Mouse (Mus musculus): ENCODE results near the gene Gm49384. TPM values are rescaled to one million over a fixed set of nuclear protein-coding genes. Genes with fewer than 3 reads are reported as not detected.
A peak's percentile ranks its signal among the peaks of the same experiment; 100 is the strongest.

Gene Gm49384
- 43.8 and 51.4 TPM in 2 replicates for polyA plus RNA-seq (2016; fragmentation: Nextera tagmentation; extraction: Ambion mirVana)

GRCm38 (mm10) chr12:69204052-69204833, at the start of gene Gm49384:
Gene Gm49384, minus strand, starts transcription at chr12:69204267.
- 81% methylated on average over 16 of the region's 16 CpGs for WGBS
- H3K9me3 ChIP-seq (replicated peaks): no peaks in the 10 kb centered on the region
- peaks cover 88% of the 10 kb centered on the region for H3K36me3 ChIP-seq
- H3K4me3 ChIP-seq: no peak within 1 kb of the TSS
- DNase-seq (ENCODE audit: low spot score): no peak
- no peak within 1 kb of the TSS for H3K27ac ChIP-seq (replicated peaks)
- no peaks in the 10 kb centered on the region for H3K27me3 ChIP-seq (ENCODE audit: low read depth, poor library complexity, severe bottlenecking)
- peaks cover 5% of the 10 kb centered on the region; the same call in 1 of the 2 replicates for H3K4me1 ChIP-seq

GRCm38 (mm10) chr12:69253806-69254205, 49.7 kb upstream of the Gm49384 start:
- Histone ChIP-seq H3K27me3 (ENCODE audit: low read depth, poor library complexity, severe bottlenecking) (no peaks in the 10 kb centered on the region), H3K9me3 (replicated peaks) (no peaks in the 10 kb centered on the region), H3K36me3 (no peaks in the 10 kb centered on the region), H3K4me3 (no peak overlapping the region), H3K4me1 (no peaks in the 10 kb centered on the region; the same call in 1 of the 2 replicates), H3K27ac (replicated peaks) (no peak overlapping the region)
- no peak for DNase-seq (ENCODE audit: low spot score)
- 97% methylated on average over 1 of the region's 1 CpGs for WGBS

DNA sequence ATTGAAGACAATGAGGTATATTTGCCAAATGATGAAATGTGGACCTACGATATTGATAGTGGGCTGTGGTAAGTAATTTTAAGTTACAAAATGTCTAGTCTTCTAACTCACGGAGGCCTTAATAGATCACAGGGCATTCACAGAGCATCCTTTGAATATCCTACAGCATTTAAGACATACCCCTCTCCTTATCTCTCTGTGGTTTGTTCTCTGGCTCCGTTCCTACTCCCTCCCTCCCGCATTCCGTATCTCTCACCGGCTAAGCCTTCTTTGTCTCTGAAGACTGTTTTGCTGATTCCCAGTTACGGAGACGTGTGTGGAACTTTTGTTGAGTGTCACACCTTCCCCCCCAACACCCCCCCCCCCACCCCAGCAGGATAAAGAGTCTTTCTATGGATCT, 46.7 kb upstream of the Gm49384 start:
- H3K9me3 ChIP-seq (replicated peaks): no peaks in the 10 kb centered on the region
- WGBS: 82% methylated on average over 8 of the region's 8 CpGs
- H3K27ac ChIP-seq (replicated peaks): no peak overlapping the region
- no peaks in the 10 kb centered on the region for H3K27me3 ChIP-seq (ENCODE audit: low read depth, poor library complexity, severe bottlenecking)
- no peak for DNase-seq (ENCODE audit: low spot score)
- H3K36me3 ChIP-seq: no peaks in the 10 kb centered on the region
- no peaks in the 10 kb centered on the region; the same call in 1 of the 2 replicates for H3K4me1 ChIP-seq
- H3K4me3 ChIP-seq: no peak overlapping the region

DNA sequence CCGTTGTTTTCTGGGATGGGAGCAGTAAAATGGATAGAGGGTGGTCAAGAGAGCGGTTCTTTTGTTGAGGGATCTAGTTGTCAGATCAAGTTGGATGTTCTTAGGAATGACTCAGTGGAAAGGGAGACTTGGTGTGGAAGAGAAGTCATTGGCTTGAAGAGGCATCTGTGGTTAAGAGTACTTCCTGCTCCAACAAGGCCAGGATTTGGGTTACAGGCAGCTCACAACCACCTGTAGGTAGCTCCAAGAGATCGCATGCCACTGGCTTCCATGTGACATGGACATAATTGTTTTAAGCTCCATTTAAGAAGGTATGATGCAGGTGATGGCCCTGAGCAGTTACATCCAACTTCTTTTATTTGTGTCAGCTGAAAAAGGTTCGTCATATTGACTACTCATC, 45.7 kb upstream of the Gm49384 start:
- no peak for DNase-seq (ENCODE audit: low spot score)
- H3K36me3 ChIP-seq: no peaks in the 10 kb centered on the region
- no peak overlapping the region for H3K4me3 ChIP-seq
- no peaks in the 10 kb centered on the region; the same call in 1 of the 2 replicates for H3K4me1 ChIP-seq
- 89% methylated on average over 4 of the region's 4 CpGs for WGBS
- H3K9me3 ChIP-seq (replicated peaks): no peaks in the 10 kb centered on the region
- H3K27me3 ChIP-seq (ENCODE audit: low read depth, poor library complexity, severe bottlenecking): no peaks in the 10 kb centered on the region
- no peak overlapping the region for H3K27ac ChIP-seq (replicated peaks)

GRCm38 (mm10) chr12:69241771-69242431, 37.8 kb upstream of the Gm49384 start:
- Histone ChIP-seq H3K27me3 (ENCODE audit: low read depth, poor library complexity, severe bottlenecking) (no peaks in the 10 kb centered on the region), H3K4me1 (peaks cover 12% of the 10 kb centered on the region), H3K36me3 (no peaks in the 10 kb centered on the region), H3K9me3 (replicated peaks) (no peaks in the 10 kb centered on the region), H3K4me3 (peak overlapping the region; percentile 67), H3K27ac (replicated peaks) (peak overlapping the region; percentile 89)
- DNase-seq (ENCODE audit: low spot score): peak; percentile 82
- WGBS: under 1% methylated on average over 64 of the region's 64 CpGs

DNA sequence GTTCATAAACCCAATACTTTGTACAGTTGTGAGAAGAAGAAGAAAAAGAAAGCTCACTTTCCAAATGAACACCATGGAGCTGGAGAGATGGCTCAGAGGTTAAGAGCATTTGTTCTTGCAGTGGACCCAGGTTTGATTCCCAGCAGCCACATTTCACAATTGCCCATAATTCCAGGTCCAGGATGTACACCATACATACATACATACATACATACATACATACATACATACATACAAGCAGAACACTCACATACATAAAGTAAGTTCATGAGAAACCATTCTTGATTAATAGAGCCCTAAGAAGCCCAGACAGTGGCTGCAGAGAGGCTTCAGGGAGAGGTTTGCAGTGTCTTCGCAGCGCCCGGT, 37.3 kb upstream of the Gm49384 start:
- H3K27ac ChIP-seq (replicated peaks): peak overlapping the region; percentile 89
- peak overlapping the region; percentile 67 for H3K4me3 ChIP-seq
- H3K9me3 ChIP-seq (replicated peaks): no peaks in the 10 kb centered on the region
- H3K27me3 ChIP-seq (ENCODE audit: low read depth, poor library complexity, severe bottlenecking): no peaks in the 10 kb centered on the region
- 0% methylated on average over 3 of the region's 3 CpGs for WGBS
- H3K4me1 ChIP-seq: peaks cover 12% of the 10 kb centered on the region
- no peak for DNase-seq (ENCODE audit: low spot score)
- no peaks in the 10 kb centered on the region for H3K36me3 ChIP-seq

GRCm38 (mm10) chr12:69240876-69241275, 36.8 kb upstream of the Gm49384 start, which contains the start of gene Klhdc1:
Gene Klhdc1, plus strand, starts transcription at chr12:69241176.
- Histone ChIP-seq H3K36me3 (no peaks in the 10 kb centered on the region), H3K9me3 (replicated peaks) (no peaks in the 10 kb centered on the region), H3K27ac (replicated peaks) (peak within 1 kb of the TSS; percentile 89), H3K4me3 (peak within 1 kb of the TSS; percentile 67), H3K4me1 (peaks cover 12% of the 10 kb centered on the region), H3K27me3 (ENCODE audit: low read depth, poor library complexity, severe bottlenecking) (no peaks in the 10 kb centered on the region)
- 71% methylated on average over 6 of the region's 6 CpGs for WGBS
- no peak for DNase-seq (ENCODE audit: low spot score)

GRCm38 (mm10) chr12:69238284-69238683, 34.2 kb upstream of the Gm49384 start:
- Histone ChIP-seq H3K27ac (replicated peaks) (no peak overlapping the region), H3K9me3 (replicated peaks) (no peaks in the 10 kb centered on the region), H3K4me1 (peaks cover 12% of the 10 kb centered on the region), H3K4me3 (no peak overlapping the region), H3K36me3 (no peaks in the 10 kb centered on the region), H3K27me3 (ENCODE audit: low read depth, poor library complexity, severe bottlenecking) (no peaks in the 10 kb centered on the region)
- no peak for DNase-seq (ENCODE audit: low spot score)
- WGBS: 51% methylated on average over 3 of the region's 3 CpGs

DNA sequence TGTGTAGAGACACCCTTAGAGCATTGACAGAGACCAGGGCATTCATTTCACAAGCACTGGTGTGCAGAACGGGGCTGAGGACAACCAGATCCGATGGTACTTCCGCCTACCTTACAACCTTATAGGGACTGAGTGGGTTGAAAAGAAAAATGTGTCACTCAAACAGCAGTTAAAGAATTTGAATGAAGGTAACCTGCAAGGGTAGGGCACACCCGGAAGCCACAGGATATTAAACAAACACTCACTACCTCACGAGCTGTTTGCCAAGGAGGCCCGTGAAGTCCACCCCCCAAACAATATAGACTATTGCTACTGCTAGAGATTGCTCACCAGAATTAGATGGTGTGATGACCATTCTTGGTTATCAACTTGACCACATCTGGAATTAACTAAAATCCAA, 31.7 kb upstream of the Gm49384 start:
- H3K27ac ChIP-seq (replicated peaks): no peak overlapping the region
- H3K9me3 ChIP-seq (replicated peaks): no peaks in the 10 kb centered on the region
- 91% methylated on average over 6 of the region's 6 CpGs for WGBS
- no peak overlapping the region for H3K4me3 ChIP-seq
- DNase-seq (ENCODE audit: low spot score): no peak
- H3K27me3 ChIP-seq (ENCODE audit: low read depth, poor library complexity, severe bottlenecking): no peaks in the 10 kb centered on the region
- no peaks in the 10 kb centered on the region for H3K36me3 ChIP-seq
- peaks cover 3% of the 10 kb centered on the region for H3K4me1 ChIP-seq

GRCm38 (mm10) chr12:69229251-69229650, 25.2 kb upstream of the Gm49384 start:
- no peak for DNase-seq (ENCODE audit: low spot score)
- Histone ChIP-seq H3K27ac (replicated peaks) (no peak overlapping the region), H3K27me3 (ENCODE audit: low read depth, poor library complexity, severe bottlenecking) (no peaks in the 10 kb centered on the region), H3K4me3 (no peak overlapping the region), H3K9me3 (replicated peaks) (no peaks in the 10 kb centered on the region), H3K36me3 (peaks cover 19% of the 10 kb centered on the region), H3K4me1 (peaks cover 19% of the 10 kb centered on the region)
- 64% methylated on average over 2 of the region's 2 CpGs for WGBS

- Histone ChIP-seq H3K36me3 (peaks cover 27% of the 10 kb centered on the region), H3K27ac (replicated peaks) (peak within 1 kb of the TSS; percentile 94), H3K27me3 (ENCODE audit: low read depth, poor library complexity, severe bottlenecking) (no peaks in the 10 kb centered on the region), H3K9me3 (replicated peaks) (no peaks in the 10 kb centered on the region), H3K4me1 (peaks cover 19% of the 10 kb centered on the region), H3K4me3 (peak within 1 kb of the TSS; percentile 79)
- DNase-seq (ENCODE audit: low spot score): peak; percentile 87
- under 1% methylated on average over 37 of the region's 37 CpGs for WGBS
Observed at GRCm38 (mm10) chr12:69227776-69228466, 23.9 kb upstream of the Gm49384 start, which contains the start of gene Pole2. Gene Pole2, minus strand, starts transcription at chr12:69228195.

DNA sequence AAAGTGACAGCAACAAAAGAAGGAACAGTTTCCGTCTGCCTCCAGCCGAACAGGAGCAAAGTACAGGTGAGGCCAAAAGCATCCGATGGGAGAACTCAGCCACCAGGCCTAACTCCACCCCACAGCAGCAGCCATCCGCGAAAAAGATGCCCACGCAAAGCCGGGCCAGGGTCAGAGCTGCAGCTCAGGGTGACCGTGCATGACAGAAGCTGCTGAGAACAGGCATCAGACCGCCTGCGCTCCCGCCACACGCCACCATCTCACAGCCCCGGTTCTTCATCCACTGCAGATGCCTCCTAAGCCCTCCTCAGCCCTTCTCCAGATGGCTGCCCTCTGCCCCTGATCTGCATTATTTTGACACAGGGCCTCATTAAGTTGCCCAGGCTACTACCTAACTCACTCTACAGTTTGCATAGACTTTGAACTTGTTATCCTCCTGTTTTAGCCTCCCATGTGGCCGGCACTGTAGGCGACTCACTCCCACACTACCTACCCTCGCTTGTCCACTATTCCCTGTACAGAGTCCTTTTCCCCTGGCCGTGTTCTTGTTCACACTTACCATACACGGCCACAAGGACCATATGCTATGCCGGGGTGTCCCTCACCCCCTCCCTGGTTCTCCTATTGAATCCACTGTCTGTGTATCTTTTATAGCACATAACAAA, 16.7 kb upstream of the Gm49384 start:
- 88% methylated on average over 19 of the region's 19 CpGs for WGBS
- H3K9me3 ChIP-seq (replicated peaks): no peaks in the 10 kb centered on the region
- H3K4me1 ChIP-seq: no peaks in the 10 kb centered on the region
- H3K27ac ChIP-seq (replicated peaks): no peak overlapping the region
- DNase-seq (ENCODE audit: low spot score): no peak
- H3K36me3 ChIP-seq: peaks cover 88% of the 10 kb centered on the region
- H3K27me3 ChIP-seq (ENCODE audit: low read depth, poor library complexity, severe bottlenecking): no peaks in the 10 kb centered on the region
- no peak overlapping the region for H3K4me3 ChIP-seq

Data from midbrain, embryonic 10.5 days (tissue).